In genomic region chr7:98542267-98542666, GRCm38 (mm10) we compare ENCODE assay signal across 11 mouse cellular contexts. TPM values are rescaled to one million over a fixed set of nuclear protein-coding genes. Genes with fewer than 3 reads are reported as not detected.
"Had no signal": no experiment of that assay in that cellular context is flagged by ENCODE, and none has a peak within 500 bp of the region (broad histone marks: within the 10 kb centered on the region; RNA-seq: fewer than 3 reads in every experiment).

No protein-coding gene starts in this region.

- H3K4me2 ChIP-seq: limb, embryonic 13.5 days; midbrain, embryonic 12.5 days; neural tube, embryonic 13.5 days; stomach, embryonic 15.5 days had no signal

- H3K4me3 ChIP-seq: limb, embryonic 13.5 days; midbrain, embryonic 12.5 days; neural tube, embryonic 13.5 days; stomach, embryonic 15.5 days had no signal

- H3K27me3 ChIP-seq: limb, embryonic 13.5 days; midbrain, embryonic 12.5 days; neural tube, embryonic 13.5 days; stomach, embryonic 15.5 days had no signal

- DNase-seq: left cerebral cortex, postnatal 4 days; right cerebral cortex, postnatal 14 days; thymus, adult 2 months; thymus, postnatal 25 days had no signal

- H3K9ac ChIP-seq: limb, embryonic 13.5 days; liver, embryonic 14.5 days; midbrain, embryonic 12.5 days; neural tube, embryonic 13.5 days; stomach, embryonic 15.5 days had no signal

- H3K36me3 ChIP-seq: limb, embryonic 13.5 days; midbrain, embryonic 12.5 days; neural tube, embryonic 13.5 days; stomach, embryonic 15.5 days had no signal

- ATAC-seq: midbrain, embryonic 16.5 days had no signal

- H3K27ac ChIP-seq: limb, embryonic 13.5 days; liver, embryonic 14.5 days; midbrain, embryonic 12.5 days; neural tube, embryonic 13.5 days; stomach, embryonic 15.5 days had no signal

- H3K9me3 ChIP-seq: limb, embryonic 13.5 days; midbrain, embryonic 12.5 days; neural tube, embryonic 13.5 days; stomach, embryonic 15.5 days had no signal

RNA-seq across cellular contexts. Expression of gene Lrrc32, which starts 53.2 kb away (rescaled TPM):
- total RNA-seq: megakaryocyte, adult 5-6 weeks had no signal
